Mouse (Mus musculus) forebrain, embryonic 10.5 days (tissue): ENCODE results near the gene Palm2. TPM values are rescaled to one million over a fixed set of nuclear protein-coding genes. Genes with fewer than 3 reads are reported as not detected.

Experiments used
- DNase-seq: peaks from one replicate; pipeline ENCODE4 v3.0.0-alpha.2; 2017; ENCODE audit warnings: low spot score; ENCODE audit errors: extremely low spot score
- H3K27ac ChIP-seq: fragments of 300-500 bp; sonication (generic); 2 replicates; pipeline ENCODE4 v1.5.1; 2016; ENCODE audit warnings: mild to moderate bottlenecking
- H3K27me3 ChIP-seq: fragments of 300-500 bp; sonication (generic); 2 replicates; pipeline ENCODE4 v1.6.1; 2016; ENCODE audit warnings: mild to moderate bottlenecking; ENCODE audit not compliant: poor library complexity, severe bottlenecking
- H3K36me3 ChIP-seq: fragments of 300-500 bp; sonication (generic); replicated peaks from 2 replicates; pipeline ENCODE4 v1.6.1; 2016; ENCODE audit warnings: mild to moderate bottlenecking, moderate library complexity
- H3K4me1 ChIP-seq: fragments of 300-500 bp; sonication (generic); 2 replicates; pipeline ENCODE4 v1.6.1; 2016
- H3K4me3 ChIP-seq: fragments of 300-500 bp; sonication (generic); 2 replicates; pipeline ENCODE4 v1.5.1; 2016; ENCODE audit warnings: mild to moderate bottlenecking, moderate library complexity
- H3K9me3 ChIP-seq: fragments of 300-500 bp; sonication (generic); 2 replicates; pipeline ENCODE4 v1.6.1; 2016; ENCODE audit warnings: mild to moderate bottlenecking, moderate library complexity
- WGBS: fragments of 180-500 bp; shearing (Covaris S2); methylation state at CpG from one replicate; pipeline ENCODE4 v1.1.7; 2016; 5-methylcytosine and 5-hydroxymethylcytosine counted together
- polyA plus RNA-seq: library from polyadenylated mRNA; unstranded; fragments of >200 nt; fragmentation: Nextera tagmentation; extraction: Ambion mirVana; gene quantifications from 2 replicates; pipeline ENCODE4 v1.2.1, GENCODE M21; 2016

Palm2 gene
- polyA plus RNA-seq, 1 experiment from 2014 or later: 2.9 TPM

DNA sequence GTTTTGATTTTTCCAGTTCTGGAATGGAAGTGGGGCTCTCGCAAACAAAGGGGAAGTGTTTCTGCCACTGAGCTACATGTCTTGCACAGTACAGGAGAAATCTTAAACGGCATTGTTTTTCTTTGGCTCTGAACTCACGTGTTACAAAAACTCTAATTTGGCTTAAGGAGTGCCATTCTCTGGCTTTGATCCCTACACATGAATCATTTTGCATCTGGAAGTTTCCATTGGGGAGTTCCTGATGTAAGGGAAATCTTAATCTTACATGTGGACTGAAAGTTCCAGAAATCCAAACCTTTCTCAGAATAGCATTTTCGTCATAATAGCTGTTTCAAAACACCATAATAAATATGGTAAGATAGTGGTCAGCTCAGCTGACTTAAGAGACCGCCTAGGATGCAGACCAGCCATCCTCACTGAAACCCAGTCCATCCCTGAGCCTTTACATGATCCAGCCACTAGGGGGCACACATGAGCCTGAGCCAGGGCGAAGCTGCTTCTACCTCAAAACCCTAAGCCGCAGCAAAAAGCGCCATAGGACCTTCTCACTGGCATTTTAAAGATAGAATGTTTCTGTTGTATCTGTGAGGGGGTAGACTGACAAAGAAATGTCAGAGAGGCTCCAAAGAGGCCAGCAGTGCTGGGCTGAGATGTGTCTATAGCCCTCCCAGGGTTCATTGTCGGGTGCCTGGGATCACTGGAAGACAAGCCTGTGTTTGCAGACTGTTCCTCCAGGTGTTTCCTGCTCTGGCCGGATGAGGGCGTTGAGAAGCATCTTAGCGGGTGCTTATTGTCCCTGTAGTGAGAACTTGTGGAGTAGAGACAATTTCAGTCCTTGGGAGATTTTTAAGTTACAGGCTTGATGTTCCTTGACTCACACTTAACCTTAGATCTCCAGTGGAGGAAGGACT, 239.2 kb downstream of the Palm2 start:
- peak overlapping the region; percentile 57 for H3K27ac ChIP-seq
- H3K9me3 ChIP-seq: no peaks in the 10 kb centered on the region
- WGBS: 16% methylated on average over 12 of the region's 12 CpGs
- DNase-seq: peak; percentile 82
- H3K4me3 ChIP-seq: peak overlapping the region; percentile 38
- no peaks in the 10 kb centered on the region for H3K36me3 ChIP-seq
- peaks cover 10% of the 10 kb centered on the region for H3K27me3 ChIP-seq
- H3K4me1 ChIP-seq: peaks cover 21% of the 10 kb centered on the region

DNA sequence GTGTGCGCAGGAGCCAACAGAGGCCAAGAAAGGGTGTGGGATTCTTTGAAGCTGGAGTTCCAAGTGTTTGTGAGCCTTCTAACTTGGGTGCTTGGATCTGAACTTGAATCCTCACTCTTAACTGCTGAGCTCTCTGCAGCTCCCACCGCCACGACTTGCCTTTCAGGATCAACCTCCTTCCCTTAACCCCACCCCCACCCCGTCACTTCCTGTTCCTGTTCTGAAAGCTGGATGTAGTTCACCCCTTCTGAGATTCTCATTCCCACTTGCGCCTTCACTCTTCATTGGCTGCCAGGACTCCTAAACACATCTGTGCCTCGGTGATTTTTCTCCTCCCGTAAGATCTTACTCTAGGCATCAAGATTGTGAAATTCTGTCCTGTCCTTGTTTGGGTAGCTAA, 240.3 kb downstream of the Palm2 start:
- DNase-seq: no peak
- 85% methylated on average over 7 of the region's 7 CpGs for WGBS
- Histone ChIP-seq H3K36me3 (no peaks in the 10 kb centered on the region), H3K4me1 (peaks cover 21% of the 10 kb centered on the region), H3K9me3 (no peaks in the 10 kb centered on the region), H3K27ac (no peak overlapping the region), H3K27me3 (peaks cover 10% of the 10 kb centered on the region), H3K4me3 (no peak overlapping the region)

DNA sequence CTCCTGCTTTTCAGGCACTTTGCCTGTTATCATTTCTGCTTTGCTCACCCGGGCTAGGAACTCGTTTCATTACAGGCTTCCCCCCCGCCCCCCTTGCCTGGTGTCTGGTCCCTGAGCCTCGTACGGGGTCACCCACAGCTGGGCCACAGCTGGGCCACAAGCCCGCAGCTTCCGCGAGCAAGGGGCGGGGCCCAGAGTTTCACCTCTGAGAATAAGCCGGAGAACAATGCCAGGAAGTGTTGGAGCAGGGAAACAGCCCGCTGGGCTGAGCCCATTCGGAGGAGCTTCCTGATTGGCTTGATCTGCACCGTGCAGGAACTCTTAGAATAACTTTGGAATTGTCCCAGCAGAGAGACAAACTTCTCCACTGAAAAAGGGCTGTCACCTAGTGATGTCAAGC, 241.3 kb downstream of the Palm2 start:
- Histone ChIP-seq H3K27me3 (peaks cover 10% of the 10 kb centered on the region), H3K4me1 (peaks cover 21% of the 10 kb centered on the region), H3K36me3 (no peaks in the 10 kb centered on the region), H3K27ac (peak overlapping the region; percentile 73), H3K4me3 (peak overlapping the region; percentile 42), H3K9me3 (no peaks in the 10 kb centered on the region)
- DNase-seq: peak; percentile 35
- WGBS: under 1% methylated on average over 13 of the region's 13 CpGs

DNA sequence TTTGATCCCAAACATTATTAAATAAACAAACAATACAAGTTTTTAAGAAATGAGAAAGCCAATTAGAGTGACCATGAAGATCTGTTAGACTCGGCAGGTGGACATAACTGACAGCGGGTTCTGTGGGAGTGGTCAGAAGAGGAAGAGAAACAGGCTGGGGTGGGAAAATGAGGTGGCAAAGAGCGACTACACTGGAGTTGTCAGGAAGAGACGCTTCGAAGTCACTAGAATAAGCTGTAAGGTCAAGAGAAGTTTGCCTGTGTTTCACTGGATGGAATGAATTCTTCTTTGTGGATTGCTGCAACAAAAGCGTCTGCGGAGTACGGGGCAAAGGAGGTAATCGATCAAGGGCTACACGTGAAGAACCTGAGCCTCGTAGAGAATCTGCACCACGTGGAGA, 243.9 kb downstream of the Palm2 start:
- Histone ChIP-seq H3K4me3 (no peak overlapping the region), H3K36me3 (no peaks in the 10 kb centered on the region), H3K4me1 (peaks cover 27% of the 10 kb centered on the region), H3K9me3 (no peaks in the 10 kb centered on the region), H3K27me3 (peaks cover 10% of the 10 kb centered on the region), H3K27ac (no peak overlapping the region)
- DNase-seq: no peak
- 86% methylated on average over 12 of the region's 12 CpGs for WGBS

DNA sequence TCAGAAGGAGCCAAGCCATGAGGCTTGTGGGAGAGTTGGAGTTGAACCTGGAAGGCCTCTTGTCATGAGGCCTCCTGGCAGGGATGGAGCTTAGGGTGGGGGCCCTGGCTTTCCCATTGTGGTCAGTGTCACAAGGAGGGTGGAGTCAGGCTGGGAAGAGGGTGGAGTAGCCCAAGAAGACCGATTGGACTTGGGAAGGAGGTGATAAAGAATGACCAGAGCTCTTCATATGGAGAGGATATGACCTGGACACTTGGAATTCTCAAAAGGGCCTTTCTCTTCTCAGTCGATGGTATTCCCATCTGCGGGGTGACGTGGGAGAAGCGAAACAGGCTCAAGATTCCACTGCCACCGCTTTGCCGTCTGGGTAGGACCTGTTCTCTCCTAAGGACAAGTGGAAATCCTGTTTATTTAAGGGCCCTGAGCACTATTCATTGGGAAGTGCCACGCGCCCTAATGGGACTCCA, 245.0 kb downstream of the Palm2 start:
- H3K4me1 ChIP-seq: peaks cover 20% of the 10 kb centered on the region
- DNase-seq: no peak
- H3K4me3 ChIP-seq: no peak overlapping the region
- H3K27ac ChIP-seq: no peak overlapping the region
- H3K36me3 ChIP-seq: no peaks in the 10 kb centered on the region
- 84% methylated on average over 9 of the region's 9 CpGs for WGBS
- no peaks in the 10 kb centered on the region for H3K9me3 ChIP-seq
- H3K27me3 ChIP-seq: peaks cover 7% of the 10 kb centered on the region

DNA sequence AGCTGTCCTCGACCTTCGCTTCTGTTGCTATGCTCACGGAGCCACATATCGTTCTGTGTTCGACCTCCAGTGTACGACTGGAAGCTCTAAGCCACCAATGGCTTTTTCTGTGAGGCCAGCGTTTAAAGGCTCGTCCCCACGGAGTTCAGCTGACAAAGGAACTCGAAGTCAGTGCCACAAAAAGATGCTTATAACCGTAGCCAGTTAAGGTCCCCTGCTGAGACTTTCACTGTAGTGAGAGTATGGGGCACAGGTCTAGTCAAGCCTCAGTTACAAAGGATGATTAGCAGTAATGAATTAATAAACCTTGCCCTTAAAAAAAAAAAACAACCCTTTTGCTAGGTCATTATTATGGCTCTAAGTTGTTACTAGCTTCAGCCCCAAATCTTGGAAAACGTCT, 246.1 kb downstream of the Palm2 start:
- Histone ChIP-seq H3K27ac (no peak overlapping the region), H3K27me3 (no peaks in the 10 kb centered on the region), H3K36me3 (no peaks in the 10 kb centered on the region), H3K9me3 (no peaks in the 10 kb centered on the region), H3K4me1 (peaks cover 13% of the 10 kb centered on the region), H3K4me3 (no peak overlapping the region)
- WGBS: 86% methylated on average over 12 of the region's 12 CpGs
- no peak for DNase-seq

DNA sequence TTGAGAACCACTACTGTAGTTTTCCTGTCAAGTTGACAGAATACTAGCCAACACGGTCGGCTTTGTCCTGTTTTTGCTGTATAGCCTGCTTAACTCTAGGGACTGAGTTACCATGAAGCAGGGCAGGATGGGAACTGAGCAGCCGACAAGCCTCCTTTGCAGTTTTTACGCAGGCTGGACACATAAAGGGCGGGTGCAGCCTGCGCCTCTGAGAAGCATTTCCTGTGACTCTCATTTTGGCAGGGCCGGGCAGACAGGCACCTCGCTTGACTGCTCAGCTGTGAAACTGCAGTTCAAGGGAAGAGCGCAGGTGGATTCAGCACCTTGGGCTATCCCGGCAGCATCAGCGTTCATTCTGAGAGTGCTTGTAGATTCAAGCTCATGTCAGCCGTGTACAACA, 247.5 kb downstream of the Palm2 start:
- 70% methylated on average over 12 of the region's 12 CpGs for WGBS

DNA sequence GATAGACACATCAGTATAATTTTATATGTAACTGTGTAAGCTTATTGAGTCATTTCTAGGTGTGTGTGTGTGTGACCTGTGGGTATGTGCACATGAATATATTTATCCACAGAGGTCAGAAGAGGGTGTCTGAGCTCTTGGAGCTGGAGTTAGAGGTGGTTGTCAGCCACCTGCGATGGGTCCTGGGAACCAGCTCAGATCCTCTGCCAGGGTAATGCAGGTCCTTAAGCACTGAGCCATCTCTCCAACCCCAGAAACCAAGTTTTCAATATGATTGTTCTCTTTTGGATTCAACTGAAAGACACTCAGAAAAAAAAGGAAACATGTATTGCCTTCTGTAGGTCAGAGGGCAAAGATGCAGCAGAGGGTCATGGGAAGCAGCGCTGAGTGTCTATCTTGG, 248.3 kb downstream of the Palm2 start:
- no peaks in the 10 kb centered on the region for H3K9me3 ChIP-seq
- peaks cover 11% of the 10 kb centered on the region for H3K4me1 ChIP-seq
- peaks cover 2% of the 10 kb centered on the region; the same call in 1 of the 2 replicates for H3K27me3 ChIP-seq
- H3K4me3 ChIP-seq: no peak overlapping the region
- H3K27ac ChIP-seq: no peak overlapping the region
- H3K36me3 ChIP-seq: no peaks in the 10 kb centered on the region
- WGBS: 93% methylated on average over 2 of the region's 2 CpGs
- no peak for DNase-seq

More for the DNA sequence above, 247.5 kb downstream of the Palm2 start:
- H3K4me1 ChIP-seq: peaks cover 6% of the 10 kb centered on the region
- no peaks in the 10 kb centered on the region for H3K27me3 ChIP-seq
- DNase-seq: no peak
- H3K4me3 ChIP-seq: no peak overlapping the region
- H3K36me3 ChIP-seq: no peaks in the 10 kb centered on the region
- no peak overlapping the region for H3K27ac ChIP-seq
- no peaks in the 10 kb centered on the region for H3K9me3 ChIP-seq

DNA sequence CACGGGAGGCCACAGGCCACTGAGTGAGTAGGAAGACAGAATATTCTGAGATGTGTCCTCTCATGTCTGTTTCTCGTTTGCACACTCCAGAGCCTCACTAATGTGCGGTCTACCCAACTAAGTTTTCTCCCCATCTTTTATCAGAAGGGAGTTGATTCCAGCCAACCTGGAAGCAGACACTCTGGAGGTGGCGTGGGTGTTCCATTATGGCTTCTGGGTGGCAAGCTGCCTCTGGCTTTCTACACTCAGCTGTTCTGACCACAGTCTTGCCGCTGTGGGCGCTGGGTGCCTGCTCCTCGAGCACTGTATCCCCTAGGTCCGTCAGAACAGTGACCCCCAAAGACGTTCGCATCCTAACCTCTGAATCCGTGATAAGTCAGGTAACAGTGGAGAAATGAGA, 248.9 kb downstream of the Palm2 start:
- no peaks in the 10 kb centered on the region for H3K36me3 ChIP-seq
- WGBS: 87% methylated on average over 11 of the region's 11 CpGs
- no peak overlapping the region for H3K27ac ChIP-seq
- peaks cover 11% of the 10 kb centered on the region for H3K4me1 ChIP-seq
- no peak for DNase-seq
- H3K4me3 ChIP-seq: no peak overlapping the region
- peaks cover 8% of the 10 kb centered on the region; the same call in 1 of the 2 replicates for H3K27me3 ChIP-seq
- H3K9me3 ChIP-seq: no peaks in the 10 kb centered on the region

DNA sequence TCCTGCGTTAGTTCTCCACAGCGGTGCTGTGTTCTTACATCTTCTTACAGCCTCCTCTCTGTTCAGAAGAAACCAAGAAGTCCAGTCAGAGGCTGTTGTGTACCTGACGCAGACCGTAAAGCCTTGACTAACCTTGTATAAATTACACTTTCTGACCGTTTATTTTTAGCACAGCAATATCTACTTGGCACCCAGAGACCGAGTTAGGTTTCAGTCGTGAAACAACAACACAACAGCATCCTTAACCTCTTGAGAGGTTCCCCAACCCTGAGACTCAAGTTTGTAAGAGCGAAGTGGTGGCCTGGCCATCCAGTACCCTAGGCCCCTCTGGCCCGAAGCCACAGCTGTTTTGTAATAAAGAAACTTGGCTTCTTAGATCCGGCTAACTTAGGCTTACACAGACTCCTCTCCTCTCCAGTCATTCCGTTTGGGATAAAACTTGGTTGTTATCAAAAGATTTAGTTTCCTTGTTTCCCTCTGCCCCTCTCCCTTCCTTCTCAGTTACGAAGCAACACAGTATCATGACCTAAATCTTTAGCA, 250.7 kb downstream of the Palm2 start:
- H3K36me3 ChIP-seq: no peaks in the 10 kb centered on the region; the same call in 1 of the 2 replicates
- H3K27ac ChIP-seq: no peak overlapping the region

DNA sequence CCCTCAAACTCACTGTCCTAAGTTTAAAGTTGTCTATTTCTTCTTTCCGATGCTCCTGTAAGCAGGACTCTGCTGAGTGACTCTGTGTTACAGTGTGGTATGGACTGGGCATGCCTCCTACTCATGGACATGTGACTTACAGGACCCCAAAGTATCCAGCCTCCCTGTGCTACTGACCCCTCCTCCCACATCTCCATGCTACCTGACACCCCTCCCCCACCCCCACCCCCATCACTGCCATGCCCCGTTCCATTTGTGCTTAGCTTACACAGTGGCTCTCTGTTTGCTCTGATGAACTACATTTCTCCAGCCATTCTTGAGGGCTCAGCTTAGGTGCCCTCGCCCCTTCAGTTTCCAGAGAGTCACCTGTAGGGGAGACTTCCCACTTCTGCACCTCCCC, 252.7 kb downstream of the Palm2 start:
- DNase-seq: no peak
- H3K27me3 ChIP-seq: peaks cover 24% of the 10 kb centered on the region; the same call in 1 of the 2 replicates
- no peaks in the 10 kb centered on the region; the same call in 1 of the 2 replicates for H3K36me3 ChIP-seq
- H3K9me3 ChIP-seq: no peaks in the 10 kb centered on the region
- peaks cover 26% of the 10 kb centered on the region for H3K4me1 ChIP-seq
- H3K27ac ChIP-seq: no peak overlapping the region
- no peak overlapping the region for H3K4me3 ChIP-seq
- WGBS: 76% methylated on average over 3 of the region's 3 CpGs

More for the DNA sequence above, 250.7 kb downstream of the Palm2 start:
- 88% methylated on average over 12 of the region's 12 CpGs for WGBS
- peaks cover 13% of the 10 kb centered on the region; the same call in 1 of the 2 replicates for H3K27me3 ChIP-seq
- peaks cover 26% of the 10 kb centered on the region for H3K4me1 ChIP-seq
- no peak overlapping the region for H3K4me3 ChIP-seq
- no peaks in the 10 kb centered on the region for H3K9me3 ChIP-seq
- no peak for DNase-seq

DNA sequence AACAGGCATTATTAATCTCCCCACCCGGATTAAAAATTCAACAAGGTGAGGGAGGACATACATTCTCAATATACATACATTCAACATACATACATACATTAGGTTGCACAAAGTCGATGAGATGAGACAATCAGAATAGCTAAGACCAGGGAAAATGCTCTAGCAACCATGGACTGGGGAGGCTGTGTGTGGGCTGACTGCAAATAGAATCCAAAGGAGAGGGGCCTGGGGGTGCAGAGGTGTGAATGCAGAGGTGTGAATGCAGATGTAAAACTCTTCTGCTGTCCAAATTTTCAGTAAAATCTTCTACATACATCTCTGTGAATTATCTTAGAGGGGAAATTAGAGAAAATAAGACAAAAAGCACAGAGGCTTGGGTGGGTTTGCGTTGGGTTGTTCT, 253.5 kb downstream of the Palm2 start:
- WGBS: 84% methylated on average over 3 of the region's 3 CpGs
- DNase-seq: no peak
- Histone ChIP-seq H3K27ac (no peak overlapping the region), H3K9me3 (no peaks in the 10 kb centered on the region), H3K36me3 (no peaks in the 10 kb centered on the region; the same call in 1 of the 2 replicates), H3K27me3 (peaks cover 24% of the 10 kb centered on the region; the same call in 1 of the 2 replicates), H3K4me1 (peaks cover 25% of the 10 kb centered on the region), H3K4me3 (no peak overlapping the region)

DNA sequence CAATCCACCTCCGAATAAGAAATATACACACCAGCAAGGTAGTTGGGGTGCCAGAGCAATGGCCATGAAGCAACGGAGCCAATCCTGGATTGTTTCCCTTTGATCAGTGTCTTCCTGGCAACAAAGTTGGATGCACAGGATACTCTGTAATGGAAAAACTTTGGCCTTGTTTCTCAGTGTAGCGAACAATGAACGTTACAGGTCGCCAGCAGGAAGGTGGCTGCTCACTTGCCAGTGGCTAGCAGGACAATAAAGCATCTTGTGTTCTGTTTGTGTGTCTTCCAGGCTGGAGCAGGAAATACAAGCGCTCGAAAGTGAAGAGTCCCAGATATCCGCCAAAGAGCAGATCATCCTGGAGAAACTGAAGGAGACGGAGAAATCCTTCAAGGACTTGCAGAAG, 254.1 kb downstream of the Palm2 start:
- 76% methylated on average over 9 of the region's 9 CpGs for WGBS
- no peaks in the 10 kb centered on the region; the same call in 1 of the 2 replicates for H3K36me3 ChIP-seq
- no peak overlapping the region for H3K4me3 ChIP-seq
- H3K9me3 ChIP-seq: no peaks in the 10 kb centered on the region
- peaks cover 24% of the 10 kb centered on the region; the same call in 1 of the 2 replicates for H3K27me3 ChIP-seq
- H3K27ac ChIP-seq: no peak overlapping the region
- H3K4me1 ChIP-seq: peaks cover 25% of the 10 kb centered on the region
- DNase-seq: no peak
